Comparison of ENCODE assay signal across 9 mouse cellular contexts in the genomic region with DNA sequence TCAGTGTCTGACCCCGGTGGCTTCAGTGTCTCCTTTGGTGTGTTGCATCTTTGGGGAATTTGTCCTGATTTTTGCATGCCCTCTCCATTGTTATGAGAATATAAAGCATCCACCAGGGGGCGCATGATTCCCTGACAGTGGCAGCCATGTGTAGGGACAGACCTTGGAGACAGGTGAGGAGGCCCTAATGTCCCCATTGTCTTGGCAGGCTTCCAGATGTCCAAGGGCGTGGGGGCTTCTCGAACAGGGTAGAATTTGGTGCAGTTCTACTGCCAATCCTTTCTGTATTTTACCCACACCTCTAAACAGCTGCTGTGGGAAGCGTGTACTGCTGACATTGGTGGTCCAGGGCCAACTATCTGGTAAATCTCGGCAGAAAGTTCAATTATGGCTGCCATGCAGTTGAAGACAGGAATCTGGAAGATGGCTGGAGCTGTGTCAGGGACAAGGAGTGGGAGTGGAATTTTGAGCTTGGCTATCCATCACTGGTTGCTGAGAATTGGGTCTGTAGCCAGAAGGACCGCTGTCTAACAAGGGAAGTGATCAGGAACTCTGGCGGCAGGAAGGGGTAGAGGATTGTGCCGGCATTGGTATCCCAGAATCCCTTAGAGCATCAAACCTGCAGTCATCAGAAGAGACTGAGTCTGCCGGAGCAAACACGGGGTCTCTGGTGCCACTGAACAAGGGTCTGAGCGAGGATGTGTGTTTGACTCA. TPM values are rescaled to one million over a fixed set of nuclear protein-coding genes. Genes with fewer than 3 reads are reported as not detected.
DNase-seq lines count a peak whose midpoint lies in the region; ATAC-seq and TF ChIP-seq lines count a peak whose summit lies in the region.
"Had no signal": no experiment of that assay in that cellular context is flagged by ENCODE, and none has a peak within 500 bp of the region (broad histone marks: within the 10 kb centered on the region; RNA-seq: fewer than 3 reads in every experiment).

No protein-coding gene starts in this region.

- H3K9ac ChIP-seq in forebrain, postnatal 0 days, result no peak overlapping the region
- no peak overlapping the region for H3K9ac ChIP-seq in limb, embryonic 14.5 days (ENCODE audit: low read depth, low read length, severe bottlenecking)
- H3K9ac ChIP-seq: heart, embryonic 15.5 days had no signal

- peak; percentile 11 to 45 for DNase-seq in urinary bladder, adult 18-20 months (ENCODE audit: low spot score in 2 of 2)
- no peak for DNase-seq in urinary bladder, postnatal 10 days (ENCODE audit: low spot score)
- peak; percentile 56 for DNase-seq in c-Kit-positive CD71-negative TER-119-negative erythroid progenitor cells, embryonic 14.5 days (ENCODE audit: low read depth)
- peak; percentile 58 for DNase-seq in forebrain, postnatal 0 days
- DNase-seq in kidney, adult 8-10 months, result peak; percentile 43 to 50
- DNase-seq in limb, embryonic 14.5 days (ENCODE audit: low spot score), result peak; percentile 32
- peak; percentile 59 for DNase-seq in retina, postnatal 7 days (ENCODE audit: low read depth, low spot score)
- peak; percentile 23 for DNase-seq in yolk sac, embryonic 10.5 days (ENCODE audit: low spot score)

- WGBS in forebrain, postnatal 0 days, result 62% methylated on average over 12 of the region's 12 CpGs
- WGBS in limb, embryonic 14.5 days, result 64% methylated on average over 12 of the region's 12 CpGs

- no peak overlapping the region for H3K4me2 ChIP-seq in forebrain, postnatal 0 days (ENCODE audit: low read depth)
- no peak overlapping the region for H3K4me2 ChIP-seq in limb, embryonic 14.5 days (replicated peaks; ENCODE audit: low read depth, low read length, severe bottlenecking)
- H3K4me2 ChIP-seq: heart, embryonic 15.5 days had no signal

- H3K4me1 ChIP-seq in forebrain, postnatal 0 days (ENCODE audit: insufficient read depth), result no peaks in the 10 kb centered on the region
- peaks cover 17% of the 10 kb centered on the region for H3K4me1 ChIP-seq in limb, embryonic 14.5 days (ENCODE audit: control insufficient read depth, insufficient read depth, low read length)

- no peaks in the 10 kb centered on the region for H3K27me3 ChIP-seq in forebrain, postnatal 0 days (ENCODE audit: insufficient read depth, low read length)
- peaks cover 13% of the 10 kb centered on the region; the same call in 1 of the 2 replicates for H3K27me3 ChIP-seq in limb, embryonic 14.5 days (ENCODE audit: control insufficient read depth, insufficient read depth, low read length)

- H3K36me3 ChIP-seq in forebrain, postnatal 0 days (ENCODE audit: insufficient read depth), result no peaks in the 10 kb centered on the region
- H3K36me3 ChIP-seq in limb, embryonic 14.5 days (ENCODE audit: control insufficient read depth, insufficient read depth, low read length), result no peaks in the 10 kb centered on the region
- H3K36me3 ChIP-seq: heart, embryonic 15.5 days had no signal

- TF ChIP-seq POLR2A in limb, embryonic 14.5 days (IDR thresholded peaks at IDR 0.05; ENCODE audit: borderline replicate concordance, extremely low read depth, insufficient read depth, insufficient read length), result no peak

- TF ChIP-seq CTCF in forebrain, postnatal 0 days (IDR thresholded peaks at IDR 0.05; ENCODE audit: low read depth), result peak; percentile 79

- H3K9me3 ChIP-seq in forebrain, postnatal 0 days (ENCODE audit: low read length), result no peaks in the 10 kb centered on the region
- H3K9me3 ChIP-seq in limb, embryonic 14.5 days (ENCODE audit: control insufficient read depth, low read length), result no peaks in the 10 kb centered on the region
- H3K9me3 ChIP-seq: heart, embryonic 15.5 days had no signal

- ATAC-seq in forebrain, postnatal 0 days, result no peak
- ATAC-seq in limb, embryonic 14.5 days (ENCODE audit: low FRiP score, low read depth), result no peak; the same call in 1 of the 2 replicates

- no peak overlapping the region for H3K27ac ChIP-seq in forebrain, postnatal 0 days (ENCODE audit: low read depth, low read length)
- no peak overlapping the region for H3K27ac ChIP-seq in limb, embryonic 14.5 days (replicated peaks; ENCODE audit: low read depth, low read length)
- H3K27ac ChIP-seq: heart, embryonic 15.5 days had no signal

- H3K4me3 ChIP-seq in forebrain, postnatal 0 days (ENCODE audit: low read depth, low read length), result no peak overlapping the region
- H3K4me3 ChIP-seq in limb, embryonic 14.5 days (replicated peaks; ENCODE audit: low read length), result no peak overlapping the region
- H3K4me3 ChIP-seq: heart, embryonic 15.5 days had no signal

RNA-seq across cellular contexts. Expression of a gene that starts 29.8 kb away (rescaled TPM):
- 0.23 TPM in 1 of 2 replicates, not detected in the other for total RNA-seq in forebrain, postnatal 0 days (2014; rRNA removed)
- polyA plus RNA-seq in forebrain, postnatal 0 days (2015; fragmentation: Nextera tagmentation; extraction: Ambion mirVana), result not detected in 2 replicates
- not detected in 2 replicates for polyA plus RNA-seq in limb, embryonic 14.5 days (2012; rRNA removed)
- not detected in 2 replicates for polyA plus RNA-seq in limb, embryonic 14.5 days (2014; fragmentation: Nextera tagmentation; extraction: Ambion mirVana)
- polyA plus RNA-seq: heart, embryonic 15.5 days had no signal

RNA-seq across cellular contexts. Expression of a gene that starts 46.3 kb away (rescaled TPM):
- 0.08 and 0.29 TPM in 2 replicates for total RNA-seq in forebrain, postnatal 0 days (2014; rRNA removed)
- polyA plus RNA-seq in forebrain, postnatal 0 days (2015; fragmentation: Nextera tagmentation; extraction: Ambion mirVana), result 0.04 and 0.27 TPM in 2 replicates
- polyA plus RNA-seq in limb, embryonic 14.5 days (2012; rRNA removed), result 5.9 and 7.0 TPM in 2 replicates
- polyA plus RNA-seq in limb, embryonic 14.5 days (2014; fragmentation: Nextera tagmentation; extraction: Ambion mirVana), result 0.97 and 1.4 TPM in 2 replicates
